Mouse (Mus musculus) kidney, postnatal 36 days (tissue): Measurements from ENCODE around the gene Patj.
A peak's percentile ranks its signal among the peaks of the same experiment; 100 is the strongest.

Experiments used
- DNase-seq, 2 experiments: peaks; one replicate each; pipeline ENCODE4 v3.0.0; 2021 to 2022; ENCODE audit warnings: mixed read lengths in 2 of 2

The Patj gene

DNA sequence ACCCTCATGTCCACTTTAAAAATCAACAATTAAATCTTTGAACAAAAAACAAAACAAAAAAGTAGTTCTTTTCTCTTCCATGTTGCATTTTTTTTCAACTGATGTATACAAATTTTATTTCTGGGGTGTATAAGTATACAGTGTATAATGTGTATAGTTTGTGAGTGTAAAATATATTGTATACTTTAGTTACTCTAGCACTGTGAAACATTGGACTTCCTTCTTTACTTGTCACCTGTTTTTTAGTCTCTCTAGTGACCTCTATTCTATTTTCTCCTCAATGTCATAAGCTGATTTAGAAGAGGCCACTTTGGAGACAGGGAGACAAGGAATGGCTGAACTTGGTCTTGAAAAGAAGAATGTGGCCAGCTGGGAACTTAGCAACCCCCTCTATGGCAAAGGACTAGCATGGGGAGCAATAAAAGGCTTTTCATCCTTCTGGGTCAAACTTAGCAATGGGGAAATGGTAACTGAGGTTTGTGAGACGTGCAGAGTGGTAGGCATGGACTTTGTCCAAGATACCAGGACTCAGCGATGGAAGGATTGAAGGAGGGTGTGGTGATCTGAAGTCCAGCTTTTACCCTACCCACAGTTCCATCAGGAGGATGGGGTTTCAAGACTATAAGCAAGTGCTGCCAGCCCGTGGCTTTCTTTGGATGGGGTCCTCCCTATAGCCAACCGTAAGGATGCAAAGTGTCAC is 54.1 kb downstream of the Patj start:
- DNase-seq = no peak

DNA sequence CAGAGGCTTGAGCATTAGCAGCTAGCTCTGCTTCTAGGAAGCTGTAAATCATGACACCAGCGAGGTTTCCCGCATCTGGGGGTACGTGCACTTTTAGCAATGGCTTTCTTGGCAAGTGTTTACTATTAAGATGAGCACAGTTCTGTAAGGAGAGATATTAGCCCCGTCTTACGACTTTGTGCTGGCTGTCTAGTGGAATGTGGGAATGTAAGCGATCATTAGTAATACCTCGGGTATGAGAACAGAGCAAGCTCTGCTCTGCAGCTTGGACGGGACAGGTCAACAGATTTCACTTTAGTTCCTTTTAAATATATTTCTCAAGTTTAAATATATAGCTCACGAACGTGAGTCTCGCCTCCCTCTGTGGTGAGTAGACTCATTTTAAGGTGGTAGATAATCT is 54.7 kb downstream of the Patj start:
- DNase-seq = no peak

DNA sequence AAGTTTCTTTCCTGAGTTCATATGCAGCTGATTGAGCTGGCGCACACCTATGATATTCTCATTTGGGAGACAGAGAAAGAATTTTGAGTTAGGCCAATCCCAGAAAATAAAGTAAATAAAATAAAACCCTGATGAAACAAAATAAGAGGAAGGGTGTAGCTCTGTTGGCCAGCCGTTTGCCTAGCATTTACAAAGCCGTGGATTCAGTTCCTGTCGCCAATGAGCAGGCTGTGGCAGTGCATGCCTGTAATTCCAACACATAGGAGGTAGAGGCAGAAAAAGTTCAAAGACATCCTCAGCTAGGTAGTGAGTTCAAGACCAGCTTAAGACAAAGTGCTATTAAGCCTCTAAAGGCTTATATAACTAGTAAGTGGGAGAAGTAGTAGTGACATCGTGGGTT is 55.2 kb downstream of the Patj start:
- DNase-seq = no peak

DNA sequence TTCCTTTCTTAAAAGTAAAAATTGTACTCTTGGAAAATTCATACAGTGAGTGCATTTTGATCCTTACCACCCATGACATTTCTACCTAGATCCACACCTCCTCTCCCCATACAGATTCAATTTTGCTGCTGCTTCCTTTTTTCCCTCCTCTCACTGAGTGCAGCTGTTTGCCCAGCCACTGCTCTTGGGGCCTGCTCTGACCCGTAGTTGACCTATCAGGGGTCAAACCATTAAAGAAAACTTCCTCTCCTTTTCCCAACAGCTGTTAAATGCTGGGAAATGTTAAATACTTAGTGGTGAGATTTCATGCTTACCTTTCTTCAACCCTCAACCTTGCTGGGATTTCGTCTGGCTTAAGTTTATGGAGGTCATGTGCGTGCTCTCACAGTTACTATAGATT is 55.7 kb downstream of the Patj start:
- no peak for DNase-seq

GRCm38 (mm10) chr4:98452725-98453124 is 57.1 kb downstream of the Patj start:
- no peak for DNase-seq

GRCm38 (mm10) chr4:98453231-98453630 is 57.6 kb downstream of the Patj start:
- DNase-seq = no peak

- no peak for DNase-seq
These were observed 59.8 kb downstream of the Patj start for GRCm38 (mm10) chr4:98455352-98455751.

DNA sequence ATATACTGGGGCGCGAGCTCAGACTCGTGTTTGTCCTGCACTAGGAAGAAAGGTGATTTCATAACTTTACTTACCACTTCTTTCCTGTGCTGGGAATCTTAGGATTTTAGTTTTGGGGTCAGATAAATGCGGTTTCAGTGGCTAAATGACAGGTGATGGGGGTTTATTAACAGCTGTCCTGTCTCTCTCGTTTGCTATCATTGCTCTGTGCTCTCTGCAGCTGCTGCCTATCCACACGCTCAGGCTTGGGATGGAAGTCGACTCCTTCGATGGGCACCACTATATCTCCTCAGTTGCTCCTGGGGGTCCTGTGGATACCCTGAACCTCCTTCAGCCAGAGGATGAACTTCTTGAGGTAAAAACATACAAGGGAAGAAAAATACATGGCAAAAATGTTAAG is 60.3 kb downstream of the Patj start:
- no peak for DNase-seq

DNA sequence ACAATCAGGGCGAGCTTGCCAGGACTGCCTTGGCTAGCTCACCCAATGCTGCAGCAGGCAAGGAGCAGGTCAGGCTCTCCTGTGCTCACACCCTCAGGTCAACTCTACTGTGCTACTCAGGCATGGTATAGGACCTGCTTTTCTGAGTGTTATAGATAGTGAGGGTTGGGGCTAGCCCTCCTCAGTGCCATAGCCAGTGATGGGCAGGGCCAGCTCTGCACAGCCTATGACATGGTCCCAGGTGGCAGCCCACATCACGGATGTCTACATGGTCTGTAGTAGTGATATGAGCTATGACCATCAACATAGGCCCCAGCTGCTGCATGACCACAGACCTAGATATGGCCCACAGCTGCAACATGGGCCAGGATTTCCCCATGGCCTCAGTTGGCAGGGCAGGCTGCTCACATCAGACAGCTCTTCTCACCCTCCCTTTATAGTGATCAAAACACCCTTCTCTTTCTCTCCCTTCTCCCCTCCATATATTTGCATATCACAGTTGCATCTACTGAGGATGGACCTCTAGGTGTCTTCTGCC is 66.3 kb downstream of the Patj start:
- no peak for DNase-seq

GRCm38 (mm10) chr4:98465476-98465875 is 69.9 kb downstream of the Patj start:
- DNase-seq = no peak

DNA sequence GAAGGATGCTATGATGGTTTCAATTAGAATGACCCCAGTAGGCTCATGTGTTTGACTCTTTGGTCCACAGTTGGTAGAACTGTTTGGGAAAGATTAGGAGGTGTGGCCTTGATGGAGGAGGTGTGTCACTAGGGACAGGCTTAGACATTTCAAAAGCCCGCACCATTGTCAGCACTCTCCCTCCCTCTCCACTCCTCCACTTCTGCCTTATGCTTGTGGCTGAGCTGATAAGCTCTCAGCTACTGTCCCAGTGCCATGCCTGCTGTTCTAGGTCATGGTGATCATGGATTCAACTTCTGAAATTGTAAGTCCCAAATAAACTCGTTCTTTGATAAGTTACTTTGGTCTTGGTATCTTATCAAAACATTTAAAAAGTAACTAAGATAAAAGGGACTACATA is 70.3 kb downstream of the Patj start:
- no peak for DNase-seq

DNA sequence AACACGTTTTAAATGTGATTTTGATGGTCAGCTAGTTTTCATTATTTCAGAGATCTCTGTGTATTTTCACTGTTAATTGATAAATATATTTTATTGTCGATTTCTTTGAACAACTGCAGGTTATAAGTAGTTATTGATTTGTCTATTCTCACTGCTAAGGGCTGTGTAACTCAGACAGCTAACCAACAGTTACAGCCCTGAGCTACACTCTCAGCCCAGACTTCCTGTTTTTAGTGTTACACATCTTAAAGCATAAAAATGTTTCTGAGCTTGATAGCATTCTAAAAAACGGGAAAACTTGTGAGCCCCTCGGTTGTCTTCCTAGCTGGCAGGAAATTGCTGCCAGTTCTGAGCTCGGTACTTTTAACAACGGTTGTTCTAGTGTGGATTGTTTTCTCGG is 75.8 kb downstream of the Patj start:
- DNase-seq = no peak

GRCm38 (mm10) chr4:98473491-98473890 is 77.9 kb downstream of the Patj start:
- DNase-seq = peak; percentile 55 to 80

DNA sequence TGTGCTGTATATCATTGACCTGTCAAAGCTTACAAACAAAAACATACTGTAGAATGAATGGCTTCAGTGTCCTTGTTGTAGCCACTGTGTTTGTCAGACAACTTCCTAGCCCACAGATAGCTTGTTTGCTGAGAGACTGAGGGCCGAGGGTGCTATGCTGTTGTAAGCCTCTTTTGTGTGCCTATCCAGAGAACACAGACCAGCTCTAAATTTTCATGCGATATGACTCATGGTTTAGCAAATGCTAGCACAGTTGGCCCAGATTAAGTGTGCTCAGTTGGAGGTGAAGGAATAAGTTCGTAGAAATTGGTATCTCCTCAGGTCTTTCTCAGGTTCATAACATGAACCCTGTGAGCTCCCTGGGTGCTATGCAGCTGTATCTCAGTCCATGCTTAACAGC is 82.4 kb downstream of the Patj start:
- no peak for DNase-seq

DNA sequence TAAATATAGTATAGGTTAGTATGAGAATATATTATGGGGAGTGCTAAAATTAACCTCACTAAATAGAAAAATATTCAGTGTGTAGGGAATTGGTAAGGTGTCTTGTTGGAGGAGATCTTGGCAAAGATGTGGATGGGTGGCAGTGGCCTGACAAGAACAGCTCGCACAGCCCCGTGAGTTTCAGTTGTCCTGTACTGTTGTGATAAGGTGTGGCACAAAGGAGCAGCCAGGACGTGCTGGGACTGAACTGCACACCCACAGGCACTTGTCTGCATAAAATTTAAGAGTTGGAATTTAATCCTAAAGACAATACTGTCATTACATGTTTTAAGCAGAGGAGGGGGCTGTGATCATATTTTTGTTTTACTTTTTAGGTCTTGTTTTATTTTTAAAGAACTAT is 90.9 kb downstream of the Patj start:
- no peak for DNase-seq

DNA sequence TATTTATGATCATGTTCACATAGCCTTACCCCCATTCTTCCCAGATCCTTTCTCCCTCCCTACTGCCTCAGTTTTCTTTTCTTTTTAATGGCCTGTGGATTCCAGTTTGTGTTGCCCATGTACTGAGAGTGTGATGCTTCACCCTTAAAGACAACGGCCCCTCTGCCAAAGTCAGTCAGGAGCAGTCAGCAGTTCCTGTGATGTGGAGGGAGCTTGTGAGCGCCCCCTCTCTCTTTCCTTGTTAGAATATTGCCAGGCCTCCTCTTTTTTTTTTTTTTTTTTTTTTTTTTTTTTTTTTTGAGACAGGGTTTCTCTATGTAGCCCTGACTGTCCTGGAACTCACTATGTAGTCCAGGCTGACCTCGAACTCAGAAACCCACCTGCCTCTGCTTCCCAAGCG is 91.3 kb downstream of the Patj start:
- no peak for DNase-seq

DNA sequence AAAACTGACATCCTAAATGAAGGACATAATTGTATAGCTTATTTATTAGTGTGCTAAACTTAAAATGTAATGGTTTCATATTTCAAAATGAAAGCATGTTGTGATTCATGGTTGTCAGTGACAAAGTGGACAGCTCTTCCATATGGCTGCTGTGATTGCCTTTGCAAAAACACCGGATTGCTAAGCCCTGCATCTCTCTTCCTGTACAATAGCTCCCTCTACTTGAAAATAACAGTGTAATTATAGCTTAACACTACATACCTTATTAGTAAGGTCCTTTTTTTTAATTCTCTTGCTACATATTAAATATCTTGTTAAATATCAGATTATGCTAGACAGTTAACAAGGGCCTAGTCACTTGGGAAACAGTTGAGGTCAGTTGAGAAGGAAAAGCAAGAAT is 93.8 kb downstream of the Patj start:
- DNase-seq = no peak

DNA sequence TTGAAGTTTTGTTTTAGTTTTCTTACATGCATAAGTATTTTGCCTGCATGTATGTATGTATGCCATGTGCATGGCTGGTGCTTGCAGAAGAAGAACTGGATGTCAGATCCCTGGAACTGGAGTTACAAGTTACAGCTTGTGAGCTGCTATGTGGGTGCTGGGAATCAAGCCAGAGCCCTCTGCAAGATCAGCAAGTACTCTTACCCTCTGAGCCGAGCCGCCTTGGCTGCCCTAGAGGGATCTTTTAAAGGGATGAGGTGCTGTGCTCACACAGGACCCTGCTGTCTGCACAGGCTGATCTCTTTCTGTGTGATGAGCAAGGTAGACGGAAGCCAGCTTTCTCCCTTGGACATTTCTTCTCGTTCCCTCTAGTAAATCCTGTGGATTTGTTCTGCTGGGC is 102.8 kb downstream of the Patj start:
- DNase-seq = no peak

DNA sequence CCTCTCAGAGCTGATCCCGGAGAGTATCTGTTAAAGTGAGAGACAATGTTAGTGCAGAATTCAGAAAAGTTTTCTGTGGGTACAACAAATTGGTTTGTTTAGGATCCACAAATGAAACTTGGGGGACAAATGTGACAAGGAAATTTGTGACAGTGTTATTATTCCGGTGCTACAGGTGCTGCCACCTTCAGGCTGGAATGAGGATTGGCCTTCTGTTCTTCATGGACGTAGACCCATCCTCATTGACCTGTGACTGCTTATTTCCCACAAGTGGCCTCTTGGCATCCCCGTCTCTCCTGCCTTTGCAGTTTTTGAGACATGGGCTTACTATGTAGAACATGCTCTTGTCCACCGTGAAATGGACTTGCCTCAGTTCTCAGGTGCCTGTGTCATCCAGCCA is 104.6 kb downstream of the Patj start:
- peak; percentile 17 to 56 for DNase-seq

DNA sequence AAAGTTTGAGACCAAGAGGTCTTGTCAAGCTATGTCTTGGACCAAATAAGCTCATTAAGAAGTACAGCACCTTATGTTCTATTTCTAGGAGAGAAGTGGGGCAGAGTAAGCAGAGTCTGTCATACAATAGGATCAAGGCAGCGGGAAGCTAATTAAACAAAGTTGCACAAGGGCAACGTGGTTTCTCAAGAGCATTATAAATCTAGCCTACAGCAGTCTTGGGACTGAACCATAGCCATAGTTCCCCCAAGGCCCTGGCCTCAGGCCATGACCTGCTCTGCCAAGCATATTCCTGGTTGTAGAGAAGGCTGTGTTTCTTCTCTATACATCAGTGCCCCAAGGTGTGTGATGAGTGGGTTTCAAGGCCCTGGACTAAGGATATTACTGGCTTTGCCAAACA is 105.3 kb downstream of the Patj start:
- no peak for DNase-seq

DNA sequence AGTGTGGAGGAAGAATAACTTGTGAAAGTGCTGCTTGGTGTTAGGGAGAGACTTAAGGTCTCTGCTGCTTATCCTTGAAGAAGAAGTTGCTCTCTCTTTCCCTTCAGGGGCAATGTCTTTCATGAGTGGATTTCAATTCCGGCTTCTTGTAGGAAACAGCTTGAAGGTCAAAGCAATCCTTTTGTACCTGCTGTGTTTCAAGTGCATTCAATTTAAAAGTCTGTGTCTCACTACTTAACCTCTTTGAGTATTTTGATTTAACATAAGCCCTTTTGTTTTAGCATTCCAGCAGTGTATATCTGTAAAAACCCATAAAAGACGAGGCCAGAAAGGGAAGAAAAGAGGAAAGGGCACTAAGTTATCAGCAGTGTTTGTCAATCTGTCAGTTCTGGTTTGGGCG is 109.2 kb downstream of the Patj start:
- DNase-seq = no peak

DNA sequence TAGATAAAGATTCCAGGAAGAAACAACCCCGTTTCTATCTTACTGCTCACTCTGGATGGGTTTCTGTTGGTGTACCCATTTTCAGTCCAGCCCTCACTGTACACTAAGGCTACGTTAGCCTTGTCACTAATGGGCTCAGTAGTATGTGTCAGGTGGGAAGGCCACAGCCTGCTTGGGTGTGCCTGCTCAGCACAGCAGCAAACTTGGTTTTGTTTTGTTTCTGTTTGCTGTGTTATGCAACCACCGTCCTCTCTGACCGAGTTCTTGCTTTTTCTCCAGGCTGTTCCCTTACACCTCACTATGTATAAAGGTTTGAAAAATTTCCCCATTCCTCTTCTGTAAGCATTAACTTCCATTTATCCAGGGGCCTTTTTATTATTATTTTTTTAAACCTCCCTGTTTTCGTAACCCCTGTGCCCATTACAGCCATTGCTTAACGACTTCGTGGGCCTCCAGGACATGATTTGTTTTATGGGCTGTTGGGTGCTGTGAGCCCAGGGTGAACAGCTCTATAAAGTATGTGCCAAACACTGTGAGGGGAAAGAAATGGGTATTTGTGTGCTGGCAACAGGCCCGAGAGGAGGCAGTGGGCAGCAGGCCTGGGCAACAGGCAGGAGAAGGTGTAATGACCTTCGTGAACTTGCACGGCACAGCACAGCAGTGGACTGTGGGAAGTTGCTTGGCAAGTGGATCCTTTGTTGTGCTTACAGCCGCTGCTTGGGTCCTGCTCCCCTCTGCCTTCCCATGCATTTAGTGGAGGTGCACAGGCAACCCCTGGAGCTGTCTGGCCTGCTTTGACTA is 113.1 kb downstream of the Patj start:
- DNase-seq = peak; percentile 83 to 85

- DNase-seq = peak; percentile 80 to 83
These were observed 114.4 kb downstream of the Patj start for GRCm38 (mm10) chr4:98509939-98510338.

DNA sequence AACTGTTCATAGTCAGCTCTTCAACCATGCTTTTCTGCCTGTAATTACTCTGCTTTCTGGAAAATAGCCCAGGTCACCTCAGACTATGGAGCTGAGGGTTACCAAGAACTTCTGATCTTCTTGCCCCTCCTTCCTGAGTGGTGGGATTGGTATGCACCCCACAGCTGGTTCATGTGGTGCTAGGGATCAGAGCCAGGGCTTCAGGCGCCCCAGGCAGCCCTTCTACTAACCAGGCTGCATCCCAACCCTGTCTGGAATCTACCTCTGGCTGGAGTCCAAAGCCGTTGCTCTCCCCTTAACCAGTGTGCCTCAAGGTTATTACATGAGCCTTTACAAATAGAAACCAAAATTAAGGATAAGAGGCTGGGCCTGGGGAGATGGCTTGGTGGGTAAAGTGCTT is 115.7 kb downstream of the Patj start:
- DNase-seq = peak; percentile 80
